Mouse (Mus musculus): ENCODE measurements around the gene Scarf2. TPM values are rescaled to one million over a fixed set of nuclear protein-coding genes. Genes with fewer than 3 reads are reported as not detected.
A peak's percentile ranks its signal among the peaks of the same experiment; 100 is the strongest.

Scarf2 gene
- total RNA-seq (2021) = 10 to 100 TPM; 17.3 to 25.4 TPM
- long read RNA-seq, experiment 1, transcript Scarf2-203 (10 exons, 3,445 nt) = minor isoform, 5 of 73 reads
- long read RNA-seq, experiment 1, transcript Scarf2-201 (11 exons, 3,308 nt) = major isoform, 36 of 73 reads
- long read RNA-seq, experiment 1, partial matches to known transcripts = 7 of 73 reads
- long read RNA-seq, experiment 1, other reads (novel, unspliced or antisense) = 25 of 73 reads
- long read RNA-seq, experiment 2, transcript Scarf2-201 (11 exons, 3,308 nt) = major isoform, 26 of 55 reads
- long read RNA-seq, experiment 2, transcript Scarf2-203 (10 exons, 3,445 nt) = minor isoform, 5 of 55 reads
- long read RNA-seq, experiment 2, partial matches to known transcripts = 6 of 55 reads
- long read RNA-seq, experiment 2, other reads (novel, unspliced or antisense) = 18 of 55 reads

- DNase-seq = peak; percentile 76
Observed at GRCm38 (mm10) chr16:17796971-17797811, at the start of gene Scarf2. Gene Scarf2 (plus strand): TSS chr16:17797282.

GRCm38 (mm10) chr16:17753001-17753400 lies 44.1 kb upstream of the Scarf2 start:
- DNase-seq = no peak

- no peak for DNase-seq
Observed at GRCm38 (mm10) chr16:17753686-17754085, 43.4 kb upstream of the Scarf2 start.

- no peak for DNase-seq
Observed at GRCm38 (mm10) chr16:17757756-17758155, 39.3 kb upstream of the Scarf2 start.

- no peak for DNase-seq
Observed at GRCm38 (mm10) chr16:17758902-17759301, 38.2 kb upstream of the Scarf2 start.

GRCm38 (mm10) chr16:17759344-17759773 lies 37.7 kb upstream of the Scarf2 start, which contains the start of gene Klhl22:
Gene Klhl22 (plus strand): TSS chr16:17759618.
- DNase-seq = peak; percentile 95

- DNase-seq = peak; percentile 54
Observed at GRCm38 (mm10) chr16:17759813-17760321, 37.2 kb upstream of the Scarf2 start.

- peak; percentile 40 for DNase-seq
Observed at GRCm38 (mm10) chr16:17760657-17761056, 36.4 kb upstream of the Scarf2 start.

- no peak for DNase-seq
Observed at GRCm38 (mm10) chr16:17761074-17761473, 36.0 kb upstream of the Scarf2 start.

GRCm38 (mm10) chr16:17764108-17764511 lies 33.0 kb upstream of the Scarf2 start:
- DNase-seq = no peak

GRCm38 (mm10) chr16:17768834-17769233 lies 28.2 kb upstream of the Scarf2 start:
- DNase-seq = no peak

- DNase-seq = no peak
Observed at GRCm38 (mm10) chr16:17771117-17771865, 25.8 kb upstream of the Scarf2 start.

GRCm38 (mm10) chr16:17776828-17777227 lies 20.3 kb upstream of the Scarf2 start:
- peak; percentile 47 for DNase-seq

GRCm38 (mm10) chr16:17778223-17778622 lies 18.9 kb upstream of the Scarf2 start:
- DNase-seq = no peak

GRCm38 (mm10) chr16:17779692-17780091 lies 17.4 kb upstream of the Scarf2 start:
- DNase-seq = no peak

- DNase-seq = no peak
Observed at GRCm38 (mm10) chr16:17785337-17785736, 11.7 kb upstream of the Scarf2 start.

GRCm38 (mm10) chr16:17792728-17793127 lies 4.4 kb upstream of the Scarf2 start:
- DNase-seq = no peak

- DNase-seq = no peak
Observed at GRCm38 (mm10) chr16:17794047-17794446, 3.0 kb upstream of the Scarf2 start.

GRCm38 (mm10) chr16:17795643-17796042 lies 1.4 kb upstream of the Scarf2 start:
- no peak for DNase-seq

- no peak for DNase-seq
Observed at GRCm38 (mm10) chr16:17796519-17796918, 563 bp upstream of the Scarf2 start.

- peak; percentile 31 for DNase-seq
Observed at GRCm38 (mm10) chr16:17797812-17798311, 780 bp downstream of the Scarf2 start.
